Mouse (Mus musculus) midbrain, embryonic 16.5 days (tissue): ENCODE measurements around the gene Mcts2. TPM values are rescaled to one million over a fixed set of nuclear protein-coding genes. Genes with fewer than 3 reads are reported as not detected.

ENCODE experiments used
- ATAC-seq: fragments of 200-750 bp; cut with Nextera tagmentation; 2 replicates; pipeline ENCODE4 v1.8.0; 2017; ENCODE audit warnings: moderate TSS enrichment
- H3K27ac ChIP-seq: fragments of 300-500 bp; sonication (generic); 2 replicates; pipeline ENCODE4 v1.5.1; 2014; ENCODE audit warnings: mild to moderate bottlenecking, low read length, mixed read lengths
- H3K27me3 ChIP-seq: fragments of 300-500 bp; sonication (generic); 2 replicates; pipeline ENCODE4 v1.6.1; 2014; ENCODE audit warnings: low read depth, low read length, mixed read lengths; ENCODE audit not compliant: control insufficient read depth, insufficient read depth
- H3K36me3 ChIP-seq: fragments of 300-500 bp; sonication (generic); 2 replicates; pipeline ENCODE4 v1.6.1; 2014; ENCODE audit warnings: mild to moderate bottlenecking, low read length, moderate library complexity, mixed read lengths; ENCODE audit not compliant: control insufficient read depth, insufficient read depth
- H3K4me1 ChIP-seq: fragments of 300-500 bp; sonication (generic); 2 replicates; pipeline ENCODE4 v1.6.1; 2014; ENCODE audit warnings: mild to moderate bottlenecking, low read length, mixed read lengths; ENCODE audit not compliant: control insufficient read depth, insufficient read depth
- H3K4me2 ChIP-seq: fragments of 300-500 bp; sonication (generic); 2 replicates; pipeline ENCODE4 v1.6.1; 2014; ENCODE audit warnings: mild to moderate bottlenecking, low read length, mixed read lengths
- H3K4me3 ChIP-seq: fragments of 300-500 bp; sonication (generic); 2 replicates; pipeline ENCODE4 v1.5.1; 2014; ENCODE audit warnings: low read depth, mild to moderate bottlenecking, low read length, moderate library complexity, mixed read lengths
- H3K9ac ChIP-seq: fragments of 300-500 bp; sonication (generic); 2 replicates; pipeline ENCODE4 v1.6.1; 2014; ENCODE audit warnings: low read depth, low read length, mixed read lengths
- H3K9me3 ChIP-seq: fragments of 300-500 bp; sonication (generic); replicated peaks from 2 replicates; pipeline ENCODE4 v1.6.1; 2014; ENCODE audit warnings: mild to moderate bottlenecking, low read length, mixed read lengths; ENCODE audit not compliant: control insufficient read depth, poor library complexity, severe bottlenecking
- WGBS: fragments of 180-500 bp; shearing (Covaris S2); extraction: QIAGEN DNeasy Blood & Tissue Kit; methylation state at CpG from one replicate; pipeline ENCODE4 v1.1.7; 2014; 5-methylcytosine and 5-hydroxymethylcytosine counted together
- polyA plus RNA-seq: library from polyadenylated mRNA; unstranded; fragments of >200 nt; fragmentation: Nextera tagmentation; extraction: Ambion mirVana; gene quantifications from 2 replicates; pipeline ENCODE4 v1.2.1, GENCODE M21; 2015

Mcts2 gene
- polyA plus RNA-seq: 31.1 and 34.4 TPM in 2 replicates

GRCm38 (mm10) chr2:152686806-152687267 is at the start of gene Mcts2:
Gene Mcts2 (plus strand): TSS chr2:152687035.
- peak within 1 kb of the TSS; percentile 44; the same call in 1 of the 2 replicates for H3K9ac ChIP-seq
- 53% methylated on average over 45 of the region's 45 CpGs for WGBS

GRCm38 (mm10) chr2:152637381-152637780 is 49.5 kb upstream of the Mcts2 start:
- WGBS: 86% methylated on average over 4 of the region's 4 CpGs
- H3K4me1 ChIP-seq: 0 out of 2 replicates have a peak, but pooled peaks cover 2% of the 10 kb centered on the region
- H3K9me3 ChIP-seq: no peaks in the 10 kb centered on the region
- ATAC-seq: no peak
- no peak overlapping the region for H3K4me2 ChIP-seq
- H3K36me3 ChIP-seq: no peaks in the 10 kb centered on the region
- H3K27ac ChIP-seq: no peak overlapping the region
- no peak overlapping the region for H3K4me3 ChIP-seq
- H3K27me3 ChIP-seq: no peaks in the 10 kb centered on the region
- H3K9ac ChIP-seq: no peak overlapping the region

More at GRCm38 (mm10) chr2:152686806-152687267, at the start of gene Mcts2:
- H3K4me1 ChIP-seq: peaks cover 3% of the 10 kb centered on the region; the same call in 1 of the 2 replicates
- peak within 1 kb of the TSS; percentile 47 for H3K4me3 ChIP-seq
- H3K27me3 ChIP-seq: no peaks in the 10 kb centered on the region
- ATAC-seq: peak; percentile 95
- no peaks in the 10 kb centered on the region; the same call in 1 of the 2 replicates for H3K9me3 ChIP-seq
- H3K36me3 ChIP-seq: peaks cover 62% of the 10 kb centered on the region
- H3K27ac ChIP-seq: peak within 1 kb of the TSS; percentile 71
- H3K4me2 ChIP-seq: peak within 1 kb of the TSS; percentile 55

GRCm38 (mm10) chr2:152638865-152639264 is 48.0 kb upstream of the Mcts2 start:
- no peak for ATAC-seq

GRCm38 (mm10) chr2:152639406-152640113 is 47.3 kb upstream of the Mcts2 start:
- H3K4me1 ChIP-seq: no peaks in the 10 kb centered on the region
- ATAC-seq: no peak
- H3K27me3 ChIP-seq: no peaks in the 10 kb centered on the region
- H3K27ac ChIP-seq: no peak overlapping the region
- H3K4me3 ChIP-seq: no peak overlapping the region
- H3K36me3 ChIP-seq: no peaks in the 10 kb centered on the region
- H3K4me2 ChIP-seq: no peak overlapping the region
- H3K9me3 ChIP-seq: no peaks in the 10 kb centered on the region
- 17% methylated on average over 11 of the region's 11 CpGs for WGBS
- H3K9ac ChIP-seq: no peak overlapping the region

More at GRCm38 (mm10) chr2:152638865-152639264, 48.0 kb upstream of the Mcts2 start:
- Histone ChIP-seq H3K4me2 (no peak overlapping the region), H3K4me3 (no peak overlapping the region), H3K27ac (no peak overlapping the region), H3K9ac (no peak overlapping the region), H3K36me3 (no peaks in the 10 kb centered on the region), H3K9me3 (no peaks in the 10 kb centered on the region), H3K4me1 (no peaks in the 10 kb centered on the region), H3K27me3 (no peaks in the 10 kb centered on the region)
- WGBS: 62% methylated on average over 6 of the region's 6 CpGs

GRCm38 (mm10) chr2:152652901-152653620 is 33.8 kb upstream of the Mcts2 start:
- WGBS: 80% methylated on average over 10 of the region's 10 CpGs
- ATAC-seq: no peak
- Histone ChIP-seq H3K27ac (peak overlapping the region; percentile 97), H3K9ac (no peak overlapping the region), H3K9me3 (no peaks in the 10 kb centered on the region), H3K4me2 (no peak overlapping the region), H3K4me1 (peaks cover 18% of the 10 kb centered on the region), H3K27me3 (no peaks in the 10 kb centered on the region), H3K4me3 (no peak overlapping the region), H3K36me3 (no peaks in the 10 kb centered on the region)

GRCm38 (mm10) chr2:152653874-152654715 is 32.7 kb upstream of the Mcts2 start:
- Histone ChIP-seq H3K9ac (peak overlapping the region; percentile 43), H3K9me3 (no peaks in the 10 kb centered on the region), H3K36me3 (no peaks in the 10 kb centered on the region), H3K27ac (peak overlapping the region; percentile 97), H3K4me3 (peak overlapping the region; percentile 12; the same call in 1 of the 2 replicates), H3K4me2 (peak overlapping the region; percentile 55), H3K27me3 (no peaks in the 10 kb centered on the region), H3K4me1 (peaks cover 18% of the 10 kb centered on the region)
- ATAC-seq: peak; percentile 95
- WGBS: 26% methylated on average over 14 of the region's 14 CpGs

- Histone ChIP-seq H3K4me2 (no peak overlapping the region), H3K4me3 (no peak overlapping the region), H3K9me3 (no peaks in the 10 kb centered on the region), H3K36me3 (no peaks in the 10 kb centered on the region), H3K27me3 (no peaks in the 10 kb centered on the region), H3K9ac (no peak overlapping the region), H3K27ac (no peak overlapping the region), H3K4me1 (peaks cover 18% of the 10 kb centered on the region)
- ATAC-seq: no peak
- WGBS: 70% methylated on average over 10 of the region's 10 CpGs
Observed at GRCm38 (mm10) chr2:152657398-152657797, 29.4 kb upstream of the Mcts2 start.

- no peaks in the 10 kb centered on the region for H3K36me3 ChIP-seq
Observed at GRCm38 (mm10) chr2:152661163-152661562, 25.7 kb upstream of the Mcts2 start.

More at GRCm38 (mm10) chr2:152661163-152661562, 25.7 kb upstream of the Mcts2 start:
- 85% methylated on average over 6 of the region's 6 CpGs for WGBS
- Histone ChIP-seq H3K4me1 (no peaks in the 10 kb centered on the region), H3K27me3 (no peaks in the 10 kb centered on the region), H3K9ac (no peak overlapping the region), H3K9me3 (no peaks in the 10 kb centered on the region), H3K4me2 (no peak overlapping the region), H3K27ac (no peak overlapping the region), H3K4me3 (no peak overlapping the region)
- no peak for ATAC-seq
